Mouse (Mus musculus) liver, postnatal 0 days (tissue): ENCODE data around the gene Vipr2. TPM values are rescaled to one million over a fixed set of nuclear protein-coding genes. Genes with fewer than 3 reads are reported as not detected.

ENCODE experiments used
- ATAC-seq: fragments of 200-750 bp; cut with Nextera tagmentation; 2 replicates; pipeline ENCODE4 v1.8.0; 2017; ENCODE audit warnings: mild to moderate bottlenecking, moderate library complexity
- DNase-seq: peaks from one replicate; pipeline ENCODE4 v3.0.0-alpha.2; 2016
- H3K27ac ChIP-seq: fragments of 300-500 bp; sonication (generic); 2 replicates; pipeline ENCODE4 v1.5.1; 2014; ENCODE audit warnings: antibody characterized with exemption, moderate library complexity, mild to moderate bottlenecking, low read depth
- H3K27me3 ChIP-seq: fragments of 300-500 bp; sonication (generic); 2 replicates; pipeline ENCODE4 v1.6.1; 2014; ENCODE audit warnings: low read length, control low read depth, mixed read lengths; ENCODE audit not compliant: insufficient read depth
- H3K36me3 ChIP-seq: fragments of 300-500 bp; sonication (generic); replicated peaks from 2 replicates; pipeline ENCODE4 v1.6.1; 2014; ENCODE audit warnings: mild to moderate bottlenecking, control low read depth, low read length, moderate library complexity, mixed read lengths; ENCODE audit not compliant: insufficient read depth
- H3K4me1 ChIP-seq: fragments of 300-500 bp; sonication (generic); 2 replicates; pipeline ENCODE4 v1.6.1; 2014; ENCODE audit warnings: antibody characterized with exemption, mild to moderate bottlenecking, control low read depth; ENCODE audit not compliant: insufficient read depth
- H3K4me2 ChIP-seq: fragments of 300-500 bp; sonication (generic); 2 replicates; pipeline ENCODE4 v1.6.1; 2014; ENCODE audit warnings: low read depth, mild to moderate bottlenecking, low read length, moderate library complexity, mixed read lengths
- H3K4me3 ChIP-seq: fragments of 300-500 bp; sonication (generic); 2 replicates; pipeline ENCODE4 v1.5.1; 2014; ENCODE audit warnings: low read depth, low read length
- H3K9ac ChIP-seq: fragments of 300-500 bp; sonication (generic); replicated peaks from 2 replicates; pipeline ENCODE4 v1.6.1; 2014; ENCODE audit warnings: mild to moderate bottlenecking, moderate library complexity
- H3K9me3 ChIP-seq: fragments of 300-500 bp; sonication (generic); 2 replicates; pipeline ENCODE4 v1.6.1; 2016; ENCODE audit warnings: mild to moderate bottlenecking, control low read depth, low read length, mixed read lengths
- CTCF ChIP-seq: sonication (generic); IDR thresholded peaks from 2 replicates; pipeline ENCODE4 v1.5.1; 2016; ENCODE audit warnings: antibody characterized with exemption, low read depth
- EP300 ChIP-seq: IDR thresholded peaks from 2 replicates; pipeline ENCODE4 v1.6.1; 2016; ENCODE audit warnings: antibody characterized with exemption, low read depth, mild to moderate bottlenecking
- whole genome bisulfite sequencing: fragments of 180-500 bp; shearing (Covaris S2); extraction: QIAGEN DNeasy Blood & Tissue Kit; methylation state at CpG from one replicate; pipeline ENCODE4 v1.1.7; 2014; ENCODE audit not compliant: insufficient replicate concordance; 5-methylcytosine and 5-hydroxymethylcytosine counted together
- polyA plus RNA-seq: library from polyadenylated mRNA; unstranded; fragments of >200 nt; fragmentation: Nextera tagmentation; extraction: Ambion mirVana; gene quantifications from 2 replicates; pipeline ENCODE4 v1.2.1, GENCODE M21; 2015

Gene Vipr2
- polyA plus RNA-seq, result 0.08 and 0.26 TPM in 2 replicates

DNA sequence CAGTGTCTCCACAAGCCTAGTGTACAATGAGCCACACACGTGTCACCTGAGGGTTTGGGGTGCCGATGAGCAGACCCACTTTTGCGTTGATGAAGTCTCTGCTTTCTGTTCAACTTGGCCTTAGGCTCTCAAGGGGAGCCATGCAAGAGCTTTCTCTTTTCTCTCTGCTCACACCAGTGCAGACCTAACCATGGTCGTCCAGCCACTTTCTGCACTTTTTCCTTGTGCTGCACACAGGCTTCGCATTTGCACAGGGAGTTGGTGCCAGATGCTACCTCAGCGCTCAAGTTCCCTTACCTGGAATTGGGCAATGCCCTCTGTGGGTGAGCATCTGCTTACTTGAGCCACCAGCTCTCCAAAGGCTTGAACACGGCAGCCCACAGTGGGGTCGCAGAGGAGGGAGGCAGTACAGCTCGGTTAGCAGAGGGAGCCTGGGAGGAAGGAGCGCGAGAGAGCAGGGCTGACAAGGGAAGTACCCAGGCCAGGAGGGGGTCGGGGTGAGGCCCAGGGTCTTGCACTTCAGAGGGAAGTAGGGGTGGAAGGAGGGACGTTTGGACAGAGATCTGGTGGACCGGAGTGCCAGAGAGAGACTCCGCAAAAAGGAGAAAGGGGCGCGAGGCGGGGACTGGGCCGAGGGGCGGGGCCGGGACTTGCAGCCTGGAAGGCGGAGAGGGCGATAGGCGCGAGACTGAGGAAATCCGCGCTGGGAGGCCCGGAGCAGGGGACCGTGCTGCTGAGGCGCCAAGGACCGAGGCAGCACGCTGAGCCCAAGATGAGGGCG lies at the start of gene Vipr2:
Gene Vipr2, plus strand, starts transcription at position 653 of the 781 bp plus-strand sequence.
- Histone ChIP-seq H3K9me3 (no peaks in the 10 kb centered on the region), H3K27ac (no peak within 1 kb of the TSS), H3K4me1 (peaks cover 6% of the 10 kb centered on the region; the same call in 1 of the 2 replicates), H3K9ac (peak within 1 kb of the TSS; percentile 3; the same call in 1 of the 2 replicates), H3K4me2 (peak within 1 kb of the TSS; percentile 83), H3K4me3 (peak within 1 kb of the TSS; percentile 50), H3K36me3 (no peaks in the 10 kb centered on the region), H3K27me3 (peaks cover 18% of the 10 kb centered on the region)
- ATAC-seq (peak; percentile 50), DNase-seq (peak; percentile 54)
- TF ChIP-seq EP300, result no peak
- TF ChIP-seq CTCF, result no peak
- 8% methylated on average over 33 of the region's 33 CpGs for WGBS

GRCm38 (mm10) chr12:116028095-116028494 lies 49.4 kb upstream of the Vipr2 start:
- ATAC-seq (no peak), DNase-seq (no peak)
- TF ChIP-seq EP300 (no peak), CTCF (peak; percentile 85)

DNA sequence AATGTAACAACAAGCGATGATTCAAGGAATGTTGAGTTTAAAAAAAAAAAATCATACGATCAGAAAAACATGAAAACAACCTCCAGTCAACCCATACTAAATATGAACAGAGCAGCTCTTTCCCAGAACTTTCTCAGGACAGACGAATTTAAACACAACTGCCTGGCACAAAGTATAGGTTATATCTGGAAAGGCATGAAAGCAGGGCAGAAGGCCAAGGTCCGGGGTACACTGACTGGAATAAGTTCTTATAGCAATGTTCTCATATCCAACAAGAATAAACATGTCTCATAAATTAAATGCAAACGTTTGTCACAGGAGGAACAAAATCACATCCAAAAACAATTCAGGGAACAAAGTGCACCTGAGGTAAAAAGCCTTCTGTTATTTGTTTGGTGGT lies 42.2 kb upstream of the Vipr2 start:
- WGBS, result 61% methylated on average over 5 of the region's 5 CpGs
- no peak overlapping the region for H3K4me2 ChIP-seq
- no peaks in the 10 kb centered on the region for H3K27me3 ChIP-seq
- no peak overlapping the region for H3K4me3 ChIP-seq
- no peak overlapping the region for H3K27ac ChIP-seq
- H3K36me3 ChIP-seq, result no peaks in the 10 kb centered on the region
- no peak overlapping the region for H3K9ac ChIP-seq
- H3K4me1 ChIP-seq, result no peaks in the 10 kb centered on the region
- no peak for TF ChIP-seq CTCF
- no peak for TF ChIP-seq EP300
- H3K9me3 ChIP-seq, result no peaks in the 10 kb centered on the region
- DNase-seq, result no peak
- ATAC-seq, result no peak

More at GRCm38 (mm10) chr12:116028095-116028494, 49.4 kb upstream of the Vipr2 start:
- no peak overlapping the region for H3K27ac ChIP-seq
- no peak overlapping the region for H3K9ac ChIP-seq
- no peak overlapping the region for H3K4me3 ChIP-seq
- H3K4me1 ChIP-seq, result no peaks in the 10 kb centered on the region
- H3K27me3 ChIP-seq, result no peaks in the 10 kb centered on the region
- WGBS, result 40% methylated on average over 2 of the region's 2 CpGs
- H3K9me3 ChIP-seq, result no peaks in the 10 kb centered on the region
- H3K36me3 ChIP-seq, result no peaks in the 10 kb centered on the region
- no peak overlapping the region for H3K4me2 ChIP-seq

DNA sequence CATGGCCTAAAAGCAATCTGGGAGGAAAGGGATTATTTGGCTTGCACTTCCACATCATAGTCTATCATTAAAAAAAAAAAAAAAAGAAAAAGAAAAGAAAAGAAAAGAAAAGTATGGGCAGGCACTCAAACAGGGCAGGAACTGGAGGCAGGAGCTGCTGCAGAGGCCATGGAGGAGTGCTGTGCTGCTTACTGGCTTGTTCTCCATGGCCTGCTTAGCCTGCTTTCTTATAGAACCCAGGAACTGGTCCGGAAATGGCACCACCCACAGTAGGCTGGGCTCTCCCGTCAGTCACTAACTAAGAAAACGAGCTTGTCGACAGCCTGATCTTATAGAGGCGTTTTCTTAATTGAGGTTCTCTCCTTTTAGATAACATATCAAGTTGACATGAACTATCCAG lies 32.7 kb upstream of the Vipr2 start:
- Histone ChIP-seq H3K4me3 (no peak overlapping the region), H3K9ac (no peak overlapping the region), H3K36me3 (no peaks in the 10 kb centered on the region), H3K27ac (no peak overlapping the region), H3K4me1 (peaks cover 11% of the 10 kb centered on the region), H3K27me3 (no peaks in the 10 kb centered on the region), H3K4me2 (no peak overlapping the region), H3K9me3 (no peaks in the 10 kb centered on the region)
- TF ChIP-seq CTCF (no peak), EP300 (no peak)
- no peak for DNase-seq
- 80% methylated on average over 5 of the region's 5 CpGs for WGBS
- ATAC-seq, result no peak

DNA sequence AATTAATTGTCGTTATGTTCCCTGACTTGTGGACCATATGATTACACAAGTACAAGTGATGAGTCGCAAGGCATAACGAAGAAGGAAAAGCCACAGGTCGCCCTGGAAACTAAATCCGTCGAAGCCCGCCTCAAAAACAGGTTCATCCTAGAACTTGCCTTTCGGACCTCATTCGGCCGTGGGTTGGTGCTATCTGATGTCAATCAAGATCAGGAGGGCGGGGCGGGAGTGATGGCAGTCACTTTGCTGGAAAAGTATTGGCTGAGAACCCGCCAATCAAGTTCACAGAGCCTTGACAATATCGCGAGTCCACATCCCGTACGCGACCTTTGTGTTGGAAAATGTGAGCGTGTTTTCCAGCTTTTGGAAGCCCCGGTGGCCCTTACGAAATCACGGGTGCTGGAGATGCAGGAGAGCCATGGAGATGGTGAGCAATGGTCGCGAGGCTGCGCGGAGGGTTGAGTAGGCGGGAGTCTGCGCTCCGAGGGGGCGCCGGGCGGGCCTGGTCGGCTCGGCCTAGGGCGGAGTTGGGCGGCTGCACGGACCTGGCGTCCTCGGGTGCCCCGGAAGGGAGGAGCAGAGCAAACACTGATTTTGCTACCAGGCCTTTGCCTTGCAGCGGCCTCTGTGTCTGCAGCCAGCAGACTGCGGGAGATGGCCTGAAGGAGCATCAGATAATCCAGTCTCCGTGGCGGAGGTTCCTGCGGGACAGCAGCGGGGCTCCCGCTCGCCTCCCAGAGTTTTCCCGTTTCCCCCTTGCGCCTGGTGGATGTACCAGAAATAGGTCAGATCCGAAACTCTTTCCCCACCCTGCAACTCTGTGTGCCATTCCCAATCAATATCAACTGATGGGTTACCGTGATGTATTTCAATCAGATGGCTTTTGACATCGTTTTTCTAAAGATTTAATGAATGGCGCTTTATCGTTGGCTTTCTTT lies 29.8 kb upstream of the Vipr2 start, which contains the start of gene Zfp386:
Gene Zfp386, plus strand, starts transcription at position 285 of the 938 bp plus-strand sequence.
- H3K36me3 ChIP-seq, result no peaks in the 10 kb centered on the region
- peak within 1 kb of the TSS; percentile 71 for H3K4me3 ChIP-seq
- peak; percentile 94 for DNase-seq
- no peaks in the 10 kb centered on the region for H3K27me3 ChIP-seq
- peaks cover 11% of the 10 kb centered on the region for H3K4me1 ChIP-seq
- under 1% methylated on average over 47 of the region's 55 CpGs for WGBS
- H3K9me3 ChIP-seq, result no peaks in the 10 kb centered on the region
- TF ChIP-seq EP300, result peak; percentile 72; the same call in 1 of the 2 replicates
- TF ChIP-seq CTCF, result no peak
- H3K4me2 ChIP-seq, result peak within 1 kb of the TSS; percentile 86
- H3K9ac ChIP-seq, result peak within 1 kb of the TSS; percentile 70
- peak within 1 kb of the TSS; percentile 96 for H3K27ac ChIP-seq
- peak; percentile 99 for ATAC-seq

GRCm38 (mm10) chr12:116048766-116049165 lies 28.8 kb upstream of the Vipr2 start:
- Histone ChIP-seq H3K4me1 (peaks cover 11% of the 10 kb centered on the region), H3K4me3 (peak overlapping the region; percentile 71; the same call in 1 of the 2 replicates), H3K4me2 (peak overlapping the region; percentile 86), H3K27ac (no peak overlapping the region), H3K27me3 (no peaks in the 10 kb centered on the region), H3K9ac (peak overlapping the region; percentile 70), H3K36me3 (no peaks in the 10 kb centered on the region), H3K9me3 (no peaks in the 10 kb centered on the region)
- 58% methylated on average over 7 of the region's 7 CpGs for WGBS
- no peak for TF ChIP-seq EP300
- ATAC-seq, result no peak
- DNase-seq, result no peak
